Mouse (Mus musculus) testis, postnatal 14 days (tissue): Measurements from ENCODE around the gene AL732309.1.
A peak's percentile ranks its signal among the peaks of the same experiment; 100 is the strongest.
"Not testable (repeated sequence)": the region's sequence is repeated elsewhere in the genome, so short reads cannot be mapped to it uniquely, and the experiment has no call there.

Source experiments
- DNase-seq: peaks from one replicate; pipeline ENCODE4 v3.0.0; 2021; ENCODE audit warnings: low spot score

The AL732309.1 gene

GRCm38 (mm10) chr2:25267241-25267640 is 20.6 kb upstream of the AL732309.1 start:
- no peak for DNase-seq

- no peak for DNase-seq
Measured at GRCm38 (mm10) chr2:25266720-25267119, 20.1 kb upstream of the AL732309.1 start.

GRCm38 (mm10) chr2:25265897-25266656 is 19.4 kb upstream of the AL732309.1 start:
- no peak for DNase-seq

GRCm38 (mm10) chr2:25264851-25265250 is 18.2 kb upstream of the AL732309.1 start:
- no peak for DNase-seq

GRCm38 (mm10) chr2:25264286-25264660 is 17.6 kb upstream of the AL732309.1 start:
- DNase-seq, result no peak

- DNase-seq, result no peak
Measured at GRCm38 (mm10) chr2:25263623-25264285, 17.1 kb upstream of the AL732309.1 start.

- DNase-seq, result peak; percentile 46
Measured at GRCm38 (mm10) chr2:25262795-25263622, 16.3 kb upstream of the AL732309.1 start.

- peak; percentile 96 for DNase-seq
Measured at GRCm38 (mm10) chr2:25262291-25262767, 15.7 kb upstream of the AL732309.1 start, which contains the start of gene Tprn. TSS of gene Tprn (plus strand) at chr2:25262618.

GRCm38 (mm10) chr2:25261870-25262269 is 15.2 kb upstream of the AL732309.1 start:
- no peak for DNase-seq

- no peak for DNase-seq
Measured at GRCm38 (mm10) chr2:25258887-25259286, 12.2 kb upstream of the AL732309.1 start.

GRCm38 (mm10) chr2:25257250-25257649 is 10.6 kb upstream of the AL732309.1 start:
- DNase-seq, result not testable (repeated sequence)

GRCm38 (mm10) chr2:25256443-25257109 is 9.9 kb upstream of the AL732309.1 start:
- DNase-seq, result not testable (repeated sequence)

GRCm38 (mm10) chr2:25255284-25255779 is 8.7 kb upstream of the AL732309.1 start, which contains the start of gene Tmem203:
TSS of gene Tmem203 (plus strand) at chr2:25255439.
- peak; percentile 89 for DNase-seq

GRCm38 (mm10) chr2:25252331-25252730 is 5.7 kb upstream of the AL732309.1 start:
- DNase-seq, result no peak

- DNase-seq, result no peak
Measured at GRCm38 (mm10) chr2:25244144-25244543, 2.5 kb downstream of the AL732309.1 start.

- DNase-seq, result peak; percentile 60
Measured at GRCm38 (mm10) chr2:25243342-25243741, 3.3 kb downstream of the AL732309.1 start.

GRCm38 (mm10) chr2:25242101-25242506 is 4.6 kb downstream of the AL732309.1 start, which contains the start of the genes Rnf208 and Cysrt1:
TSS of gene Rnf208 (plus strand) at chr2:25242255.
TSS of gene Cysrt1 (minus strand) at chr2:25242452.
- no peak for DNase-seq

- no peak for DNase-seq
Measured at GRCm38 (mm10) chr2:25241438-25241775, 5.3 kb downstream of the AL732309.1 start.

GRCm38 (mm10) chr2:25240723-25241437 is 5.8 kb downstream of the AL732309.1 start:
- DNase-seq, result peak; percentile 76

GRCm38 (mm10) chr2:25240310-25240709 is 6.4 kb downstream of the AL732309.1 start:
- no peak for DNase-seq

- no peak for DNase-seq
Measured at GRCm38 (mm10) chr2:25239766-25240165, 6.9 kb downstream of the AL732309.1 start.
